Mouse (Mus musculus) myocyte (in vitro differentiated cells): Measurements from ENCODE around the gene Mipol1. TPM values are rescaled to one million over a fixed set of nuclear protein-coding genes. Genes with fewer than 3 reads are reported as not detected.

Source experiments
- H3K27me3 ChIP-seq: one replicate; pipeline ENCODE4 v1.6.1; 2011; ENCODE audit not compliant: control insufficient read depth, insufficient read depth, insufficient read length
- H3K36me3 ChIP-seq: one replicate; pipeline ENCODE4 v1.6.1; 2011; ENCODE audit not compliant: control insufficient read depth, insufficient read depth
- H3K4me2 ChIP-seq: one replicate; pipeline ENCODE4 v1.6.1; 2011; ENCODE audit warnings: low read depth, control low read depth
- H3K4me3 ChIP-seq: one replicate; pipeline ENCODE4 v1.5.1; 2011; ENCODE audit warnings: mild to moderate bottlenecking, control low read depth, moderate library complexity
- H3K79me2 ChIP-seq: one replicate; pipeline ENCODE4 v1.6.1; 2011; ENCODE audit not compliant: control insufficient read depth, insufficient read depth
- H3ac ChIP-seq: one replicate; pipeline ENCODE4 v1.6.1; 2011; ENCODE audit not compliant: control insufficient read depth, insufficient read length
- CEBPB ChIP-seq: IDR thresholded peaks from 2 replicates; pipeline ENCODE4 v1.6.1; 2011; ENCODE audit warnings: mild to moderate bottlenecking, moderate library complexity; ENCODE audit not compliant: poor library complexity, insufficient read depth, severe bottlenecking
- E2F4 ChIP-seq: IDR thresholded peaks from one replicate; pipeline ENCODE4 v1.6.1; 2011; ENCODE audit warnings: mild to moderate bottlenecking, control low read depth, moderate library complexity; ENCODE audit not compliant: insufficient read depth
- MAX ChIP-seq: IDR thresholded peaks from one replicate; pipeline ENCODE4 v1.6.1; 2011; ENCODE audit warnings: low read depth, mild to moderate bottlenecking, control low read depth
- MYOD1 ChIP-seq, 3 experiments: IDR thresholded peaks; one replicate each; pipeline ENCODE4 v1.6.1; 2011; ENCODE audit warnings: control low read depth in 2 of 3, low read depth in 2 of 3, mild to moderate bottlenecking in 2 of 3, moderate library complexity in 1 of 3; ENCODE audit not compliant: insufficient read length in 2 of 3, control insufficient read depth in 1 of 3
- MYOG ChIP-seq, 3 experiments: IDR thresholded peaks; one replicate each; pipeline ENCODE4 v1.6.1; 2011; ENCODE audit warnings: control low read depth in 2 of 3, low read depth in 2 of 3, mild to moderate bottlenecking in 2 of 3; ENCODE audit not compliant: insufficient read length in 2 of 3, control insufficient read depth in 1 of 3, insufficient read depth in 1 of 3
- POLR2A ChIP-seq: IDR thresholded peaks from one replicate; pipeline ENCODE4 v1.6.1; 2011; ENCODE audit warnings: low read depth, mild to moderate bottlenecking, control low read depth, moderate library complexity; ENCODE audit not compliant: insufficient read length
- POLR2AphosphoS2 ChIP-seq: IDR thresholded peaks from one replicate; pipeline ENCODE4 v1.6.1; 2011; ENCODE audit warnings: low read depth, control low read depth; ENCODE audit not compliant: insufficient read length
- REST ChIP-seq: IDR thresholded peaks from one replicate; pipeline ENCODE4 v1.6.1; 2011; ENCODE audit warnings: mild to moderate bottlenecking, control low read depth, moderate library complexity; ENCODE audit not compliant: insufficient read depth, insufficient read length
- SRF ChIP-seq: IDR thresholded peaks from one replicate; pipeline ENCODE4 v1.6.1; 2011; ENCODE audit warnings: low read depth; ENCODE audit not compliant: control insufficient read depth, insufficient read length
- TCF12 ChIP-seq: IDR thresholded peaks from one replicate; pipeline ENCODE4 v1.6.1; 2011; ENCODE audit warnings: mild to moderate bottlenecking, control low read depth; ENCODE audit not compliant: poor library complexity, insufficient read depth, severe bottlenecking
- TCF3 ChIP-seq: IDR thresholded peaks from one replicate; pipeline ENCODE4 v1.6.1; 2011; ENCODE audit warnings: low read depth, control low read depth; ENCODE audit not compliant: insufficient read length
- USF1 ChIP-seq: IDR thresholded peaks from one replicate; pipeline ENCODE4 v1.6.1; 2011; ENCODE audit warnings: low read depth, mild to moderate bottlenecking, control low read depth, moderate library complexity
- polyA plus RNA-seq: library from polyadenylated mRNA; unstranded; fragments of >200 nt; fragmentation: generic; extraction: Trizol; gene quantifications from one replicate; pipeline ENCODE4 v1.2.1, GENCODE M21; 2012; ENCODE audit warnings: missing spikeins

Gene Mipol1
- polyA plus RNA-seq, 1 experiment: 1.6 TPM

- Histone ChIP-seq H3K79me2 (peaks cover 56% of the 10 kb centered on the region), H3K27me3 (no peaks in the 10 kb centered on the region), H3K4me2 (peak overlapping the region; percentile 75), H3K4me3 (peak overlapping the region; percentile 64), H3ac (peak overlapping the region; percentile 70), H3K36me3 (peaks cover 4% of the 10 kb centered on the region)
- TF ChIP-seq USF1 (no peak), REST (no peak), TCF12 (no peak), MAX (no peak), SRF (no peak), CEBPB (no peak), POLR2A (no peak), TCF3 (no peak), E2F4 (no peak)
Observed at GRCm38 (mm10) chr12:57231085-57231875, 1.1 kb downstream of the Mipol1 start.

DNA sequence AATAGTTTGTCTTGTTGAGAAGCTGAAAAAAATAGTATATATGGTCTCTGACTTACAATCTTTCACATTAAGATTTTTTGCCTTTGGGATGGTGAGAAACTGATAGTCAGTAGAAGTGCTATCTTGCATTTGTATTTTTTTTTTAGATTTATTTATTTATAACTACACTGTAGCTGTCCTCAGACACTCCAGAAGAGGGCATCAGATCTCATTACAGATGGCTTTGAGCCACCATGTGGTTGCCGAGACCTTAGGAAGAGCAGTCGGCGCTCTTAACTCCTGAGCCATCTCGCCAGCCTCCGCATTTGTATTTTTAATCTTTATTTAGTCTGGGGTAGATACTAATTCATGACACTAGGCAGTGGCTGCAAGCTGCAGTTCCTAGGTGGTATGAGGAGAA is 3.2 kb downstream of the Mipol1 start:
- no peak for TF ChIP-seq MYOD1 (IDR thresholded peaks at IDR 0.05; ENCODE audit: control insufficient read depth in 1 of 3, insufficient read length in 2 of 3, low read depth in 2 of 3)
- no peak for TF ChIP-seq REST
- no peak for TF ChIP-seq MAX
- no peak for TF ChIP-seq POLR2A
- TF ChIP-seq POLR2AphosphoS2: no peak
- TF ChIP-seq TCF3: no peak
- TF ChIP-seq TCF12: no peak
- TF ChIP-seq E2F4: no peak
- no peak for TF ChIP-seq MYOG (IDR thresholded peaks at IDR 0.05; ENCODE audit: control insufficient read depth in 1 of 3, insufficient read depth in 1 of 3, insufficient read length in 2 of 3, low read depth in 2 of 3)
- TF ChIP-seq USF1: no peak
- TF ChIP-seq SRF: no peak
- TF ChIP-seq CEBPB: no peak
- Histone ChIP-seq H3K27me3 (no peaks in the 10 kb centered on the region), H3ac (no peak overlapping the region), H3K79me2 (peaks cover 72% of the 10 kb centered on the region), H3K4me2 (no peak overlapping the region), H3K36me3 (peaks cover 6% of the 10 kb centered on the region), H3K4me3 (no peak overlapping the region)

GRCm38 (mm10) chr12:57243671-57244495 is 13.7 kb downstream of the Mipol1 start:
- no peak for TF ChIP-seq MYOD1 (IDR thresholded peaks at IDR 0.05; ENCODE audit: control insufficient read depth in 1 of 3, insufficient read length in 2 of 3, low read depth in 2 of 3)
- no peak for TF ChIP-seq USF1
- no peak for TF ChIP-seq CEBPB
- no peak for TF ChIP-seq SRF
- no peak for TF ChIP-seq MYOG (IDR thresholded peaks at IDR 0.05; ENCODE audit: control insufficient read depth in 1 of 3, insufficient read depth in 1 of 3, insufficient read length in 2 of 3, low read depth in 2 of 3)
- TF ChIP-seq E2F4: no peak
- no peak for TF ChIP-seq TCF12
- H3K4me2 ChIP-seq: no peak overlapping the region
- H3ac ChIP-seq: no peak overlapping the region
- H3K36me3 ChIP-seq: peaks cover 20% of the 10 kb centered on the region
- H3K79me2 ChIP-seq: peaks cover 11% of the 10 kb centered on the region
- H3K4me3 ChIP-seq: no peak overlapping the region
- no peaks in the 10 kb centered on the region for H3K27me3 ChIP-seq

- H3K4me3 ChIP-seq: no peak overlapping the region
- no peak overlapping the region for H3ac ChIP-seq
- no peaks in the 10 kb centered on the region for H3K79me2 ChIP-seq
- H3K4me2 ChIP-seq: no peak overlapping the region
- no peaks in the 10 kb centered on the region for H3K27me3 ChIP-seq
- TF ChIP-seq MYOD1 (IDR thresholded peaks at IDR 0.05; ENCODE audit: control insufficient read depth in 1 of 3, insufficient read length in 2 of 3, low read depth in 2 of 3) (no peak), MAX (no peak)
- H3K36me3 ChIP-seq: no peaks in the 10 kb centered on the region
Observed at GRCm38 (mm10) chr12:57258572-57258971, 28.3 kb downstream of the Mipol1 start.

- Histone ChIP-seq H3K79me2 (no peaks in the 10 kb centered on the region), H3K4me2 (no peak overlapping the region), H3K4me3 (no peak overlapping the region), H3K36me3 (no peaks in the 10 kb centered on the region), H3K27me3 (no peaks in the 10 kb centered on the region), H3ac (no peak overlapping the region)
- TF ChIP-seq CEBPB (0 out of 2 replicates have a peak, but pooled peaks have one; percentile 29), MYOD1 (IDR thresholded peaks at IDR 0.05; ENCODE audit: control insufficient read depth in 1 of 3, insufficient read length in 2 of 3, low read depth in 2 of 3) (no peak)
Observed at GRCm38 (mm10) chr12:57275456-57275855, 45.2 kb downstream of the Mipol1 start.
